Mouse (Mus musculus) heart, embryonic 13.5 days (tissue): ENCODE data around the gene 1810030O07Rik. TPM values are rescaled to one million over a fixed set of nuclear protein-coding genes. Genes with fewer than 3 reads are reported as not detected.

Experiments
- ATAC-seq: fragments of 200-750 bp; cut with Nextera tagmentation; 2 replicates; pipeline ENCODE4 v1.8.0; 2017; ENCODE audit warnings: moderate TSS enrichment; ENCODE audit not compliant: insufficient number of reproducible peaks, low FRiP score, low TSS enrichment; ENCODE audit errors: extremely low read depth
- H3K27ac ChIP-seq: fragments of 300-500 bp; sonication (generic); replicated peaks from 2 replicates; pipeline ENCODE4 v1.5.1; 2015; ENCODE audit warnings: moderate library complexity, mild to moderate bottlenecking, inconsistent platforms
- H3K27me3 ChIP-seq: fragments of 300-500 bp; sonication (generic); replicated peaks from 2 replicates; pipeline ENCODE4 v1.6.1; 2015; ENCODE audit warnings: mild to moderate bottlenecking, inconsistent platforms
- H3K36me3 ChIP-seq: fragments of 300-500 bp; sonication (generic); 2 replicates; pipeline ENCODE4 v1.6.1; 2015; ENCODE audit warnings: mild to moderate bottlenecking, inconsistent platforms
- H3K4me1 ChIP-seq: fragments of 300-500 bp; sonication (generic); 2 replicates; pipeline ENCODE4 v1.6.1; 2015; ENCODE audit warnings: inconsistent platforms
- H3K4me2 ChIP-seq: fragments of 300-500 bp; sonication (generic); 2 replicates; pipeline ENCODE4 v1.6.1; 2015; ENCODE audit warnings: inconsistent platforms, mild to moderate bottlenecking, moderate library complexity
- H3K4me3 ChIP-seq: fragments of 300-500 bp; sonication (generic); 2 replicates; pipeline ENCODE4 v1.5.1; 2015; ENCODE audit warnings: moderate library complexity, mild to moderate bottlenecking, inconsistent platforms
- H3K9ac ChIP-seq: fragments of 300-500 bp; sonication (generic); 2 replicates; pipeline ENCODE4 v1.6.1; 2015; ENCODE audit warnings: inconsistent platforms, mild to moderate bottlenecking, moderate library complexity
- H3K9me3 ChIP-seq: fragments of 300-500 bp; sonication (generic); 2 replicates; pipeline ENCODE4 v1.6.1; 2016; ENCODE audit warnings: inconsistent platforms
- WGBS: fragments of 180-500 bp; shearing (Covaris S2); methylation state at CpG from one replicate; pipeline ENCODE4 v1.1.7; 2015; ENCODE audit warnings: mixed read lengths; 5-methylcytosine and 5-hydroxymethylcytosine counted together
- polyA plus RNA-seq: library from polyadenylated mRNA; unstranded; fragments of >200 nt; fragmentation: Nextera tagmentation; extraction: Ambion mirVana; gene quantifications from 2 replicates; pipeline ENCODE4 v1.2.1, GENCODE M21; 2015

Gene 1810030O07Rik
- 22.0 and 22.3 TPM in 2 replicates for polyA plus RNA-seq

DNA sequence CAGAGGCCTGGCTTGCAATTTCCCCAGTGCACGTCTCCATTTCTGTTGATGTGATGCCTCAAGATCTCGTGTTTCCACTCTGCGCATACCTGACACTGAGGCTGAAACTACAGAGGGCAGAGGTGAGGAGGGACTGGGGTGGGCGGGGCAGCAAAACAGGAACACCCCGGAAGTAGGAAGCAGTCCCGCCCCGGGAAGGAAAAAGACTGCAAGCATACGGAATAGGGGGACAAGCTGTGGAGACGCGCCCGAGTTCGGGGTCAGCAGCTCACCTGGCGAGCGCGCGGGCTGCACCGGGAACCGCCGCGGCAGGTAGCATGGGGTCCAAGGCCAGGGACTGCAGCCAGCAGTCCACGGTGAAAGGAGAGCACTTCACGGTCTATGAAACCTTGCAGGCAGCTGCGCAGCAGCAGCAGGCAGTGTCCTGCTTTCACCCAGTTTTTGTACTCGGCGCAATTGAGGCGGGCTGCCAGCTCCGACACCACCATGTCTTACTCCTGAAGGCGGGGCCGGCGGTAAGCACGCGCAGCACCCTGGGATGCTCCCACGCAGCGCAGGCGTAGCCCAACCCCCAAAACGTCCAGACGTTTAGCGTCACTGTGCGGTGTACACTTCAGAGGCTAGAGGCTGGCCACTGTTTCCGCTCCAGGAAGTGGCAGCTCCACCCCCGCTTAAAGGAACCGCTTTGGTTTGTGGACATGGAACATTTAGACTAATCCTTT, at the start of gene 1810030O07Rik:
TSS of gene 1810030O07Rik (minus strand) at position 615 of the 722 bp plus-strand sequence.
- no peaks in the 10 kb centered on the region for H3K9me3 ChIP-seq
- H3K4me2 ChIP-seq = peak within 1 kb of the TSS; percentile 71
- H3K9ac ChIP-seq = peak within 1 kb of the TSS; percentile 85
- WGBS = 6% methylated on average over 42 of the region's 42 CpGs
- 0 out of 2 replicates have a peak, but pooled peaks cover 8% of the 10 kb centered on the region for H3K4me1 ChIP-seq
- peak; percentile 92 for ATAC-seq
- peaks cover 24% of the 10 kb centered on the region for H3K36me3 ChIP-seq
- peak within 1 kb of the TSS; percentile 85 for H3K27ac ChIP-seq
- H3K27me3 ChIP-seq = peaks cover 3% of the 10 kb centered on the region; the same call in 1 of the 2 replicates
- H3K4me3 ChIP-seq = peak within 1 kb of the TSS; percentile 76

DNA sequence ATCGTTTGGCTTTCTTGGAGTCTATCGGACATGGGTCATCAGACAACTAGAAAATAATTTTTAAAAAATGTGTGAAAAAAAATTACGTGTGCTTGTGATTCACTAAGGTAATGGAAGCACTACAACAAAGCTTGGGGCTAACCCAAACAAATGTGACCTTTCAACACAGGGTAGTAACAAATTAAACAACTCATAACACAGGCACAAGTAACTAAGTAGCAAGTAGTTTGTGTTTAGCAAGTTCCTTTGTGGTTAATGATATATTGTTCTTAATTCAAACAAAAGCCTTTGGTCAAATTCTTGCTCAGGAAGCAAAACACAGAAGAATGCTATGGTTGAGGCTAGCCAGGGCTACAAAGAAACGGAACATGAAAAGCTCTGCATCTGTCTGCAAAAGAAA, 42.6 kb upstream of the 1810030O07Rik start:
- Histone ChIP-seq H3K4me3 (no peak overlapping the region), H3K9me3 (no peaks in the 10 kb centered on the region), H3K36me3 (peaks cover 69% of the 10 kb centered on the region), H3K4me1 (no peaks in the 10 kb centered on the region), H3K27me3 (no peaks in the 10 kb centered on the region), H3K27ac (no peak overlapping the region), H3K9ac (no peak overlapping the region), H3K4me2 (no peak overlapping the region)
- WGBS = 81% methylated on average over 4 of the region's 4 CpGs
- ATAC-seq = no peak

DNA sequence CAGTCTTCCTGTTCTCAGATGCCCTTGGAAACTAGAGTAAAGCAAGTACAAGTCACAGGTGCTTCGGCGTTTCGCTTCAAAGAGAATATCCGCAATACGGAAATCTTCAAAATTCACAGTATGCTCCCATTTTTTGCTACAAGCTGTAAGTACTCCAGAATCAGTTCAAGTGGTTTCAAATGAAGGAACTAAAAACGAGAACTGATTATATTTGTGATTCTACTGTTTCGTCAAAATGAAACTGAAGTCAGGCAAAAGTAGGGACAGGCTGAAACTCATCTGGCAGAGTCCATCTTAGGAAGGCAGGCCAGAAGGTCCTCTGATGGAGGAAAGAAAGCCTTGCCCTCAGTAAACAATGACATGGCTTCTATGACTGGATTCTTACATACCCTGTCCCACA, 40.3 kb upstream of the 1810030O07Rik start:
- no peak overlapping the region for H3K9ac ChIP-seq
- WGBS = 95% methylated on average over 7 of the region's 7 CpGs
- no peaks in the 10 kb centered on the region for H3K9me3 ChIP-seq
- H3K4me2 ChIP-seq = no peak overlapping the region
- H3K4me3 ChIP-seq = no peak overlapping the region
- H3K4me1 ChIP-seq = no peaks in the 10 kb centered on the region
- no peak overlapping the region for H3K27ac ChIP-seq
- no peaks in the 10 kb centered on the region for H3K27me3 ChIP-seq
- peaks cover 69% of the 10 kb centered on the region for H3K36me3 ChIP-seq
- ATAC-seq = no peak

DNA sequence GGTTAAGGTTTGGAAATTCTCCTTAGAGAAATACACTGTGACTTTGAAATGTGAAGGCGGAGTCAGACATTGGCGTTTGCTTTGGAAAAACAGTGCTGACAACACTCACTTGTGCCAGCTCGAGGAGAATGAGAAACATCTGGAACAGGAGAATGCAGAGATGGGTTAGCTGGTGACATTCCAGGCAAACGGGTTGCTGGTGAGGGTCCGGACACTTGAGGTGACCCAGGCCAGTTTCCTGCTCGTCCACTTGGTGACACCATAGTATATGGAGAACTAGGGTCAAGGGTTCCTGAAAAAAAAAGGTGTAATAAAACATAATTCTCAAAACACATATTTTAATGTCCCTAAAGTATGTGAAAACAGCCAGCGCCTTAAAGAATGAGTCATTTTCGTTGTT, 13.4 kb upstream of the 1810030O07Rik start:
- WGBS = 65% methylated on average over 8 of the region's 8 CpGs
- Histone ChIP-seq H3K27me3 (no peaks in the 10 kb centered on the region; the same call in 1 of the 2 replicates), H3K4me1 (no peaks in the 10 kb centered on the region), H3K4me2 (no peak overlapping the region), H3K9me3 (no peaks in the 10 kb centered on the region), H3K9ac (no peak overlapping the region), H3K4me3 (no peak overlapping the region), H3K27ac (no peak overlapping the region), H3K36me3 (peaks cover 53% of the 10 kb centered on the region)
- ATAC-seq = no peak

DNA sequence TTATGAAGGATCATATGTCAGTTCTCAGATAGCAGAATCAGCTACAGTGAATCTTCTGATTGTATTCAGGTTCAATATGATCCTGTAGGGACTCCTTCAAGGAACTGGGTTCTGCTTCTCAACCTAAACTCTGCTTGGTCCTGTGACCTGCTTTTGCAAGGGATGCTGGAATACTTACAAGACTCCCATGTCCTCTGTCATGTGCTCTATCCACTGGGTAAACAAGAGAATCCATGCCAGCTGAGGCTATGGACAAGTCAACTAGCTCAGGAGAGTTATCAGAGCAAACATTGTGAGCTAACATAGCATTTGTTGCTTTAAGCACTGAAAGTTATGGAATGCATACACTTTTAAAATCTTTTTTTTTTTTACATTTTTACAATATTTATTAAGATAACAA, 12.6 kb upstream of the 1810030O07Rik start:
- Histone ChIP-seq H3K4me3 (no peak overlapping the region), H3K4me2 (no peak overlapping the region), H3K4me1 (no peaks in the 10 kb centered on the region), H3K9me3 (no peaks in the 10 kb centered on the region), H3K9ac (no peak overlapping the region), H3K27me3 (no peaks in the 10 kb centered on the region; the same call in 1 of the 2 replicates), H3K36me3 (peaks cover 50% of the 10 kb centered on the region), H3K27ac (no peak overlapping the region)
- no peak for ATAC-seq

DNA sequence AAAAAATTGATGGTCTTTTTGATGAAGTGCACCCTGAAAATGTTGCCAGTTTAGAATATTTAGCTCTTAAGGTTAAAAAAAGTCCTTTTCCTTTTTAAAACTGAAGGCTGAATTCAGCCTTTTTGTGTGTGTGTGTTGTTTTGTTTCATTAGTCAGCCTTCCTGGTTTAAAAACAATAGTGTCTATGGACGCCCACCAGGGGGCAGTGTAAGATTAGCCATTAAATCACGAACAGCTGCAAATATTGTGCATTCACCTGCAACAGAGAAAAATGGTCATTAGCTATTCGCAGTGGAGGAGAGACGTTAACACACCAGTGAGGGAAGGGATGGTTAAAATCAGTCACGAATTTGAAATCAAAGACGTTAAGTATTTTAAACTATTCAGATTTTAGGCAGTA, 3.9 kb upstream of the 1810030O07Rik start:
- H3K4me2 ChIP-seq = no peak overlapping the region
- peaks cover 25% of the 10 kb centered on the region for H3K36me3 ChIP-seq
- ATAC-seq = no peak
- H3K27ac ChIP-seq = no peak overlapping the region
- H3K4me1 ChIP-seq = 0 out of 2 replicates have a peak, but pooled peaks cover 7% of the 10 kb centered on the region
- no peaks in the 10 kb centered on the region for H3K9me3 ChIP-seq
- H3K9ac ChIP-seq = no peak overlapping the region
- peaks cover 3% of the 10 kb centered on the region; the same call in 1 of the 2 replicates for H3K27me3 ChIP-seq
- no peak overlapping the region for H3K4me3 ChIP-seq
- 33% methylated on average over 6 of the region's 6 CpGs for WGBS

DNA sequence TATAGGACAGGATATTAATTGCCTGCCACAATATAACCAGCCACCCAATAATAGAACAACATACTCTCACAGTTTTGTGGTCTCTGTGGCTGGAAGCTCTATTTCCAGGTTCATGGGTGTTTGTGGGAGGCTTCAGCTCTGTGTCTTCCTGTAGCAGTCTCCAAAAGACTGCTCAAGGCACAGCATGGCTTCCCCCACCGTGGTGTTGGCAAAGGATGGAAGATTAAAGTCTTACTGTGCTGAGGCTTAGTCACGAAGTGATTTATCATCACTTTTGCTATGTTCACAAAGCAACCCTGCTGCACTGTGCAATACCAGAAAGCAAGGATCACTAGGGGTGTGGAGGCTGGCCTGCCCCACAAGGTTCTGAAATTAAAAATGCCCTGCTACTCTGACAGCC, 19.6 kb downstream of the 1810030O07Rik start:
- no peak overlapping the region for H3K27ac ChIP-seq
- no peaks in the 10 kb centered on the region for H3K9me3 ChIP-seq
- no peak overlapping the region for H3K4me2 ChIP-seq
- H3K4me1 ChIP-seq = no peaks in the 10 kb centered on the region
- H3K27me3 ChIP-seq = no peaks in the 10 kb centered on the region
- H3K36me3 ChIP-seq = peaks cover 75% of the 10 kb centered on the region
- H3K4me3 ChIP-seq = no peak overlapping the region
- 72% methylated on average over 2 of the region's 2 CpGs for WGBS
- no peak for ATAC-seq
- H3K9ac ChIP-seq = no peak overlapping the region

DNA sequence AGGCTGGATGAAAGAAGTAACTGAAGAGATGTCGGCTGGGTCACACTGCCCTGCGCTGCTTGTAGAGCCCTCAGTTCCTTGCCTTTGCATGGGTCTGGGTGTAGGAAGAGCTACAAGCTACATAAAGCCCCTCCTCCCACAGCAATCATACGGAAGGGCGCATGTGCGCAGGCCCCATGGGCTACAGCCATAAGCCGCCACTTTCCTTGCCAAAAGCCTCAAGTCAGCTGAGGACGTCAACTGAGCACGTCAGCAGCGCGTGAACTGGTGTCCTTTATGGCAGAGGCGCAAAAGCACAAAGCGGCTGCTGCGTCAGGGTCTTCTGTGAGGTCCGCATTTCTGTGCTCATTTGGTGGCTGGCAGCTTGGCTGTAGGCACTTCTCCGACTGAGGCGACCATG, 21.6 kb downstream of the 1810030O07Rik start:
- no peak overlapping the region for H3K9ac ChIP-seq
- no peak overlapping the region for H3K4me2 ChIP-seq
- H3K9me3 ChIP-seq = no peaks in the 10 kb centered on the region
- ATAC-seq = no peak
- no peaks in the 10 kb centered on the region for H3K4me1 ChIP-seq
- no peak overlapping the region for H3K4me3 ChIP-seq
- WGBS = 84% methylated on average over 16 of the region's 16 CpGs
- H3K27me3 ChIP-seq = no peaks in the 10 kb centered on the region
- peaks cover 57% of the 10 kb centered on the region for H3K36me3 ChIP-seq
- no peak overlapping the region for H3K27ac ChIP-seq

DNA sequence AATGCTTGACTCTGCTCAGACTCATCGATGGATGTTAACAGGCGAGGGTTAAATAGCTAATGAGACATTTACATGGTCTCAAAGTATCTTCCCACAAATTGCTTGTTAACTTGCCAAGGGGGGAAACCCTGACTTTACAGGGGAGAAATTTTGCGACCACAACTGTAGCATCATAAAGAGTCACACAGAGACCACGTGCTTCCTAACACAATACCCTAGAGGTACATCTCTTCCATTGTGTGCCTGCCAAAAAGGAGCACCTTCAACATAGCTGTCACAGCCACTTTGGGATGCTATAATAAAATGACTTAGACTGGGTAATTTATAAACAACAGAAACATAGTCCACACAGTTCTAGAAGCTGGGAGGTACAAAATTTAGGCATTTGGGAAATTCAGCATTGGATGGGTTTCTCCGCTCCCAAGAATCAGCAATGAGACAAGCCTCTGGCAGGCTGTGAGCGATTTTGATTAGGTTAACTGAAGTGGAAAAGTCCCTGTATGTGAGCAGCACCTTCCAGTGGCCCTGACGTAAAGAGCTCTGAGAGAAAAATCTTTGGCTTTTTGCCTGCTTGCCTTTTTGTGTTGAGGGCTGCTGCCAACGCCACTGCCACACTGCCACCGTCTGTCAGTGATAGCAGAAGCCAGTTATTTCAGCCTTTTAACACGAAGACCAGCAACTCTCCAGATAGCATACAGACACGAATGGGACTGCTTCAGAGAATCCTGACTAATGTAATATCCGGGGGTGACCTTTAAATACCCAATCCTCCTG, 27.8 kb downstream of the 1810030O07Rik start:
- Histone ChIP-seq H3K36me3 (peaks cover 13% of the 10 kb centered on the region), H3K9me3 (no peaks in the 10 kb centered on the region), H3K4me2 (no peak overlapping the region), H3K4me3 (no peak overlapping the region), H3K9ac (no peak overlapping the region), H3K27ac (no peak overlapping the region), H3K27me3 (peaks cover 2% of the 10 kb centered on the region; the same call in 1 of the 2 replicates), H3K4me1 (peaks cover 4% of the 10 kb centered on the region)
- 50% methylated on average over 12 of the region's 12 CpGs for WGBS
- ATAC-seq = no peak

DNA sequence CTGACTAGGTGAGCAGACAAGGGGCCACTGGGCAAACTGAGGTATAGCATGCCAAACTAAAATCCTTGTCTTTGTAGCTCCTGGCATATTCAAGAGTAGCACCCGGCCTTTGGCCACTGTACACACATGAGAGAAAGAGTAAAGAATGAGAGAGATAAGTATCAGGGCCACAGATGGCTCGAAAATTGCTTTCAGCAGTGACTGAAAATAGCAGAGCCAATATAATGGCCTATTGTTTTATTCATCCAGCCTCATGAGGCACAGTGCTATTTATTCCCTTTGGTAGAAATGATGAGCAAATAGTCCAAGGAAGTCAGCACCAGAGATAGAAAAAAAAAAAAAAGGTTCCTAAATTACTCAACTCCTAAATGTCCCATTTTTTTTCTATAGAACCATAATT, 28.5 kb downstream of the 1810030O07Rik start:
- Histone ChIP-seq H3K9ac (no peak overlapping the region), H3K36me3 (peaks cover 6% of the 10 kb centered on the region), H3K4me1 (peaks cover 4% of the 10 kb centered on the region), H3K4me3 (no peak overlapping the region), H3K4me2 (no peak overlapping the region), H3K27ac (no peak overlapping the region), H3K9me3 (no peaks in the 10 kb centered on the region), H3K27me3 (peaks cover 3% of the 10 kb centered on the region; the same call in 1 of the 2 replicates)
- ATAC-seq = no peak
- 48% methylated on average over 2 of the region's 2 CpGs for WGBS

DNA sequence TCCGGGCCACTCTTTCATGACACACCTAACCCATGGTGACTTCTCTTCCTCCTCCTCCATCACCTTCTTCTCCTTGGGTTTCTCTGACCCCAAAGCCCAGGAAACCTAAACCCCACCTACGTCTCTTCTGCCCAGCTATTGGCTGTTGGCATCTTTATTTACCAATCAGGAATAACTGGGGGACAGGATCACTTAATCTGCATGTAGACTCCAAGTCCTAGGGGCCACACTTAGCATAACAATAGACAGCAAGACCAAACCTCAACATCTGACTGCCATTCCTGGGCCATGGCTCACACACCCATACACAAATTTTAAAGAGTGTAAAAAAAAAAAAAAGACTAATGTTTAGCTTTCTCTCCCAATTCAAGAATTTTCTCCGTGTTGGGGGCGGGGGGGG, 48.3 kb downstream of the 1810030O07Rik start:
- H3K9me3 ChIP-seq = no peaks in the 10 kb centered on the region
- no peak overlapping the region for H3K9ac ChIP-seq
- no peaks in the 10 kb centered on the region for H3K36me3 ChIP-seq
- 64% methylated on average over 4 of the region's 4 CpGs for WGBS
- no peaks in the 10 kb centered on the region for H3K4me1 ChIP-seq
- no peak overlapping the region for H3K27ac ChIP-seq
- no peak for ATAC-seq
- H3K4me3 ChIP-seq = no peak overlapping the region
- H3K27me3 ChIP-seq = no peaks in the 10 kb centered on the region
- no peak overlapping the region for H3K4me2 ChIP-seq
